Mouse (Mus musculus) spleen, adult 2 months (tissue): ENCODE results near the gene Unk. TPM values are rescaled to one million over a fixed set of nuclear protein-coding genes. Genes with fewer than 3 reads are reported as not detected.

ENCODE experiments used
- DNase-seq, 2 experiments: peaks; one replicate each; pipeline versions ENCODE4 v3.0.0 to v3.0.0-alpha.2; 2012 to 2021; ENCODE audit warnings: low spot score in 2 of 2, low read depth in 1 of 2
- H3K27ac ChIP-seq: fragments of 200-500 bp; 2 replicates; pipeline ENCODE4 v1.5.1; 2012; ENCODE audit warnings: low read length, inconsistent platforms; ENCODE audit not compliant: insufficient read depth
- H3K27me3 ChIP-seq: fragments of 200-500 bp; 2 replicates; pipeline ENCODE4 v1.6.1; 2012; ENCODE audit warnings: mild to moderate bottlenecking, moderate library complexity, low read length, inconsistent platforms; ENCODE audit not compliant: control insufficient read depth, insufficient read depth
- H3K36me3 ChIP-seq: fragments of 200-500 bp; 2 replicates; pipeline ENCODE4 v1.6.1; 2012; ENCODE audit warnings: mild to moderate bottlenecking, low read length, inconsistent platforms; ENCODE audit not compliant: control insufficient read depth, insufficient read depth
- H3K4me1 ChIP-seq: fragments of 200-500 bp; 2 replicates; pipeline ENCODE4 v1.6.1; 2011; ENCODE audit warnings: inconsistent platforms; ENCODE audit not compliant: control insufficient read depth, insufficient read depth, insufficient read length
- H3K4me3 ChIP-seq: fragments of 200-500 bp; 2 replicates; pipeline ENCODE4 v1.5.1; 2011; ENCODE audit warnings: mild to moderate bottlenecking, inconsistent platforms; ENCODE audit not compliant: insufficient read depth, insufficient read length; ENCODE audit errors: extremely low read depth
- CTCF ChIP-seq: fragments of 200-500 bp; IDR thresholded peaks from 2 replicates; pipeline ENCODE4 v1.5.1; 2011; ENCODE audit warnings: mild to moderate bottlenecking, inconsistent platforms; ENCODE audit not compliant: insufficient read depth, insufficient read length, insufficient replicate concordance; ENCODE audit errors: extremely low read depth
- POLR2A ChIP-seq: fragments of 200-500 bp; IDR thresholded peaks from 2 replicates; pipeline ENCODE4 v1.6.1; 2011; ENCODE audit warnings: low read depth, low read length, inconsistent platforms
- WGBS: fragments of 180-500 bp; shearing (Covaris S2); methylation state at CpG from one replicate; pipeline ENCODE4 v1.1.7; 2018; 5-methylcytosine and 5-hydroxymethylcytosine counted together
- polyA plus RNA-seq: library from polyadenylated mRNA; depleted of rRNA; stranded (reverse); fragments of >200 nt; gene quantifications from 2 replicates; pipeline ENCODE4 v1.2.3, GENCODE M21; 2012; rRNA removed

Unk gene
- 37.9 and 64.9 TPM in 2 replicates for polyA plus RNA-seq

DNA sequence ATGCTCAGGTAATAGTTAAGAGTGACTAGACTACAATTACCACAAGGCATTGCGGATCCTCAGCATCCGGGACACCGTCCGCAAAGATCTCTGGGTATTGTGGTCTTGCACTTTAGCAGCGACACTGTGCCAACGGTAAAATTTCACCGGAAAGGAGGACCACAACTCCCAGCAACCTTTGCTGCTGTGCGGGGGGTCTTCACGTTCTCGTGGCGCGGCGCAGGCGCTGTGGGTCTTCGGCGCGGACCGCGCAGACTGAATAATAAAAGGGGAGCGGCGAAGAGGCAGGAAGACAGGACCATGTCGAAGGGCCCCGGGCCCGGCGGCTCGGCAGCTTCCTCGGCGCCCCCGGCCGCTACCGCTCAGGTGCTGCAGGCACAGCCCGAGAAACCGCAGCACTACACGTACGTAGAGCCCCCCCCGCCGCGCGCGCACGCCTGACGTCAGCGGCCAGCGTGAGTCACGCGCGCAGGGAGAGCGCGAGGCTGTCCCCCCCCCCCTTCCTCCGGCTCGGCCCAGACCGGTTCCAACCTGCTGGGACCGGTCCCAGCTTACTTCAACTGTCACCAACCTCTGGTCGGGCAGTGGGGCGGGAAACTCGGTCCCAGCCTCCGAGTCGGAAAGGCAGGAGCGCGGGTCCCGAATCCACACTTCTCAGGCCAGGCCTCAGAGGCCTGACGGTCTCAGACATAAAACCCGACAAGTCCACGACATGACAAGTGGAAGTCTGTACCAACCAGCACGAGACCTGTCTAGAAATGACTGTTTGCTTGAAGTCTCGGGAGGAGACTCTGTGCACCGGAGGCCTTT is at the start of gene Unk:
Gene Unk, plus strand, starts transcription at position 235 of the 810 bp plus-strand sequence.
- no peak for TF ChIP-seq CTCF
- TF ChIP-seq POLR2A: peak; percentile 56; the same call in 1 of the 2 replicates
- Histone ChIP-seq H3K27ac (peak within 1 kb of the TSS; percentile 99), H3K27me3 (no peaks in the 10 kb centered on the region), H3K4me1 (no peaks in the 10 kb centered on the region; the same call in 1 of the 2 replicates), H3K4me3 (peak within 1 kb of the TSS; percentile 71), H3K36me3 (no peaks in the 10 kb centered on the region; the same call in 1 of the 2 replicates)
- WGBS: under 1% methylated on average over 65 of the region's 67 CpGs
- DNase-seq: peak; percentile 95 to 98

DNA sequence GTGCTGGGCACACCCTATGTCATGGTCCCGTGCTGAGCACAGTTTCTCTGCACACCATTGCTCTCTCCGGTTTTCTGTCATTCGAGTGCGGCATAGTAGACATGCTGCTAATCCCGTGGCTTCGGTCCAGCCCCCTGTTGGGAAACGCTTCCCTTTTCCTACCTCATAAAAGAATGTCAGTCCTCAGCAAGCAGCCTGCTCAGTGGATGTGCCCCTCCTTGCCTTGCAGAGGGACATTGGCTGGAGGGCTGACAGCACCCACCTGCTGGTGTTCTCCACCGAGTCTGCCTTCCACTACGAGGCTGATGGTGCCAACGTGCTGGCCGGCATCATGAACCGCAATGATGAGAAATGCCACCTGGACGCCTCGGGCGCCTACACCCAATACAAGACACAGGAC is 47.6 kb upstream of the Unk start:
- TF ChIP-seq POLR2A: no peak
- TF ChIP-seq CTCF: no peak
- no peaks in the 10 kb centered on the region for H3K27me3 ChIP-seq
- WGBS: 91% methylated on average over 15 of the region's 15 CpGs

DNA sequence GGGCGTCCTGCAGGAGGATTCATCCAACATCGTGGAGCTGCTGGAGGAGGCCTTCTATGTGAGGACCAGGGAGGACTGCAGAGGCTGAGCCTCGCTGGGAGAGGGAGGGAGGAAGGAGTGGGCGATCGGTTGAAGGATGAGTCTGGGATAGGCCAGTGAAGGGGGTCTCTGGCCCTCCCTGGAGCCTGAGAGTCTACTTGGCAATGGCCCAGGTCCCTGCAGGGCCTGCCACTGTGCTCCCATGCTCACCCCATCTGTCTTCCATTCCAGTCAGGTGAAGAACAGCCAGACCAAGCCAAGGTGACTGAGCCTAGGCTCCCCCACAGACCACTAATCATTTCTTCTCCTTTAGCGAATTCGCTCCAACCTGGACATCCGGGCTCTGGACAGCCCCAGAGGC is 46.8 kb upstream of the Unk start:
- TF ChIP-seq CTCF: no peak
- no peak for TF ChIP-seq POLR2A
- no peak overlapping the region for H3K4me3 ChIP-seq
- H3K4me1 ChIP-seq: no peaks in the 10 kb centered on the region
- no peak overlapping the region for H3K27ac ChIP-seq
- WGBS: 90% methylated on average over 8 of the region's 8 CpGs
- no peak for DNase-seq
- H3K36me3 ChIP-seq: no peaks in the 10 kb centered on the region
- no peaks in the 10 kb centered on the region for H3K27me3 ChIP-seq

More for the DNA sequence above, 47.6 kb upstream of the Unk start:
- Histone ChIP-seq H3K4me1 (no peaks in the 10 kb centered on the region), H3K36me3 (no peaks in the 10 kb centered on the region), H3K27ac (no peak overlapping the region), H3K4me3 (no peak overlapping the region)
- no peak for DNase-seq

DNA sequence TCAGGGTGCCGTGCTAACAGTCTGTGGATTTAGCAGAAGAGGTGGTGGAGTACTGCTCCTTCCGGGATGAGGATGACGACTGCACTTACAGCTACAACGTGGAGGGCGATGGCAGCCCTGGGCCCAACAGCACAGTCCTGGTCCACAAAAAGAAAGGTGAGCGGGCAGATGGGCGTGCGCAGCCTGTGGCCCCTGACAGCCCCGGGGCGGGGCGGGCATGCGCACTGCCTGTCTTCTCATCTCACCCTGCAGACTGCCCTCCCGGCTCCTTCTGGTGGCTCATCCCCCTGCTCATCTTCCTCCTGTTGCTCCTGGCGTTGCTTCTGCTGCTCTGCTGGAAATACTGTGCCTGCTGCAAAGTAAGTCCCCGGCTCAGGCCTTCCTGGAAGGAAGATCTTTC is 40.4 kb upstream of the Unk start:
- Histone ChIP-seq H3K4me3 (no peak overlapping the region), H3K36me3 (no peaks in the 10 kb centered on the region), H3K4me1 (no peaks in the 10 kb centered on the region), H3K27me3 (no peaks in the 10 kb centered on the region), H3K27ac (no peak overlapping the region)
- DNase-seq: no peak
- 60% methylated on average over 15 of the region's 15 CpGs for WGBS
- TF ChIP-seq POLR2A: no peak
- TF ChIP-seq CTCF: no peak

DNA sequence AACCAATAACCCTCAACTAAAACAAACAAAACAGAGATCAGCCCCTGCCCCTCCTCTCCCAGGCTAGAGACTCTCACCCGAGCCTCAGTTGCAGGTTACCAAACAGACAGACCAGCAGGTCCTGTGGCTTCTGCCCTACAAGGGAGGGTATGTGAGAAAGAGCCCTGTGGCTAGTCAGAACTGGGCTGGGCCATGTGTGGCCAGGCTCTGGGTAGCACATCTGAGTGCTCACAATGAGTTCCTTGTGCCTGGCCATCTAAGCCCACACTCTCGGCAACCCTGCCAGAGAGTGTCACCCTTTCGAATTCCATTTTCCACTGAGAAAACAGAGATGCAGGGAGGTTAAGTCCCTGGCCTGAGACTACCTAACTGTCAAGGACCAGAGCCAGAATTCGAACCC is 38.0 kb upstream of the Unk start:
- WGBS: 82% methylated on average over 4 of the region's 4 CpGs
- Histone ChIP-seq H3K36me3 (no peaks in the 10 kb centered on the region), H3K4me1 (no peaks in the 10 kb centered on the region), H3K4me3 (no peak overlapping the region), H3K27ac (no peak overlapping the region), H3K27me3 (no peaks in the 10 kb centered on the region)
- no peak for DNase-seq
- TF ChIP-seq POLR2A: no peak
- TF ChIP-seq CTCF: no peak

DNA sequence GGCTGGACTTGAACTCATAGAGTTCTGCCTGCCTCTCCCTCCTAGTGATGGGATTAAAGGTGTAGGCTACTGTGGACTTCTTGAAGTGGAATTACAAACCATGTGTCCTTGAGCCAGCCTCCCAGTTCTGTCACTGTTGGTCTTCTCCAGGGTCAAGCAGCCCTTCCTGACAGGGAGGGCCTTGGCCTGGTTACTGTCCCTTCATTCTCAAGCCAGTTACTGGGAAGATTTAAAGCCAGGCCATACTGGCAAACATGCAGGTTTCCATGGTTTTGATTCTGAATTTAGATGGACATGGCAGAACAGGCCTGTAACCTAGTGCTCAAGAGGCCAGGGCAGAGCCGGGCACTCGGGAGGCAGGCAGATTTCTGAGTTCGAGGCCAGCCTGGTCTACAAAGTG is 34.9 kb upstream of the Unk start:
- Histone ChIP-seq H3K4me3 (no peak overlapping the region), H3K36me3 (no peaks in the 10 kb centered on the region), H3K27ac (no peak overlapping the region), H3K27me3 (no peaks in the 10 kb centered on the region), H3K4me1 (no peaks in the 10 kb centered on the region)
- WGBS: 89% methylated on average over 3 of the region's 3 CpGs
- TF ChIP-seq CTCF (no peak), POLR2A (no peak)
- no peak for DNase-seq

DNA sequence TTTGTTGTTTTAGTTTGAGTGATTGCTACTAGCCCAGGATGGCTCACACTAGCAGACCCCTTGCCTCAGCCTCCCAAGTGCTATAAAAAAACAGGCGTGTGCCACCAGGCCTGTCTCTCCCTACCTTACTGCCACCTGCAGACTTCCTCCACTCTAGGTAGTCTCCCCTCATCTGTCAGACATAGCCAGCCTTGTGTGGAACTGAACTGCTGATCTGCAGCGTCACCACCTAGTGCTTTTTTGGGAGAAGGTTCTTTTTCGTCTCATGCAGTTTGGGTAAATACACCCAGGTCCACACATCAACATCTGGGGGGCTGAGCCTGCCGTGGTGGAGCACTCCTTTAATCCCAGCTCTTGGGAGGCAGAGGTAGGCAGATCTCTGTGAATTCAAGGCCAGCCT is 33.1 kb upstream of the Unk start:
- H3K4me1 ChIP-seq: no peaks in the 10 kb centered on the region
- TF ChIP-seq CTCF (no peak), POLR2A (no peak)
- no peak for DNase-seq
- 82% methylated on average over 4 of the region's 4 CpGs for WGBS
- no peak overlapping the region for H3K4me3 ChIP-seq
- no peaks in the 10 kb centered on the region for H3K27me3 ChIP-seq
- no peak overlapping the region for H3K27ac ChIP-seq
- no peaks in the 10 kb centered on the region for H3K36me3 ChIP-seq

DNA sequence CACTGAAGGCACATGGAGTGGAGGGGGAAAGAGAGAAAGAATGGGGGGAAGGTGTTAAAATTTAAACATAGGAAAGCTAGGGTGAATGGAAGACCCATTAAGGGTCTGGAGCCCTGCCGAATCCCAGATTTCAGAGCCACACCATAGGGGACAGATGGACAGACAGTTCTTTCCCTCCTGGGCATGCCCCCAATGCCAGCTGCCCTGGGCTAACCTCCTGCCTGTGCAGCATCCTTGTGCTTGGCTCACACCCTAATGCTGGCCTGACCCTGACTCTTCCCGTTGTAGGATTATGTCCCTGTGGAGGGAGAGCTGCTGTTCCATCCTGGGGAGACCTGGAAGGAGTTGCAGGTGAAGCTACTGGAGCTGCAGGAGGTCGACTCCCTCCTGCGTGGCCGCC is 32.5 kb upstream of the Unk start:
- no peak for TF ChIP-seq POLR2A
- no peak for TF ChIP-seq CTCF
- 87% methylated on average over 5 of the region's 5 CpGs for WGBS
- H3K36me3 ChIP-seq: no peaks in the 10 kb centered on the region
- no peaks in the 10 kb centered on the region for H3K4me1 ChIP-seq
- no peak overlapping the region for H3K4me3 ChIP-seq
- H3K27me3 ChIP-seq: no peaks in the 10 kb centered on the region
- no peak for DNase-seq
- H3K27ac ChIP-seq: no peak overlapping the region
